Mouse (Mus musculus): Measurements from ENCODE around the gene Pde3b. TPM values are rescaled to one million over a fixed set of nuclear protein-coding genes. Genes with fewer than 3 reads are reported as not detected.

Pde3b gene
- total RNA-seq, 1 experiment, result 5.9 TPM

GRCm38 (mm10) chr7:114440494-114440893 lies 25.4 kb downstream of the Pde3b start:
- H3K4me3 ChIP-seq (ENCODE audit: insufficient read depth in 1 of 2, low read depth in 1 of 2, low read length in 2 of 2, poor library complexity in 1 of 2, severe bottlenecking in 1 of 2), result no peak overlapping the region
- TF ChIP-seq CHD2 (IDR thresholded peaks at IDR 0.05; ENCODE audit: low read depth, low read length) (no peak), ZNF384 (IDR thresholded peaks at IDR 0.05; ENCODE audit: low read depth, low read length) (no peak), HCFC1 (IDR thresholded peaks at IDR 0.05; ENCODE audit: borderline replicate concordance, insufficient read depth, low read length) (no peak), ZC3H11A (IDR thresholded peaks at IDR 0.05; ENCODE audit: borderline replicate concordance, low read depth, low read length) (no peak), MAFK (IDR thresholded peaks at IDR 0.05; ENCODE audit: insufficient read depth, low read depth, low read length) (no peak)
- H3K36me3 ChIP-seq (ENCODE audit: control insufficient read depth, insufficient read depth, low read length, poor library complexity, severe bottlenecking), result no peaks in the 10 kb centered on the region
- no peak for DNase-seq (ENCODE audit: low read depth, low spot score)
- in situ Hi-C loops (cut with MboI; ENCODE audit: low sequenced_read_pairs in 2 of 2, unreplicated experiment in 2 of 2), result no loop called here
- H3K27ac ChIP-seq (ENCODE audit: insufficient read depth, low read depth, low read length, poor library complexity, severe bottlenecking), result no peak overlapping the region
- H3K9ac ChIP-seq (ENCODE audit: insufficient read depth, low read depth, low read length, poor library complexity, severe bottlenecking), result no peak overlapping the region
- H3K9me3 ChIP-seq (ENCODE audit: control insufficient read depth, insufficient read depth, low read depth, low read length), result no peaks in the 10 kb centered on the region
- H3K4me1 ChIP-seq (ENCODE audit: control insufficient read depth in 2 of 2, insufficient read depth in 2 of 2, low read length in 2 of 2, poor library complexity in 1 of 2), result no peaks in the 10 kb centered on the region

GRCm38 (mm10) chr7:114452876-114453275 lies 37.8 kb downstream of the Pde3b start:
- Histone ChIP-seq H3K4me3 (ENCODE audit: insufficient read depth in 1 of 2, low read depth in 1 of 2, low read length in 2 of 2, poor library complexity in 1 of 2, severe bottlenecking in 1 of 2) (no peak overlapping the region), H3K36me3 (ENCODE audit: control insufficient read depth, insufficient read depth, low read length, poor library complexity, severe bottlenecking) (no peaks in the 10 kb centered on the region), H3K27ac (ENCODE audit: insufficient read depth, low read depth, low read length, poor library complexity, severe bottlenecking) (no peak overlapping the region), H3K9me3 (ENCODE audit: control insufficient read depth, insufficient read depth, low read depth, low read length) (no peaks in the 10 kb centered on the region), H3K4me1 (ENCODE audit: control insufficient read depth in 2 of 2, insufficient read depth in 2 of 2, low read length in 2 of 2, poor library complexity in 1 of 2) (no peaks in the 10 kb centered on the region), H3K9ac (ENCODE audit: insufficient read depth, low read depth, low read length, poor library complexity, severe bottlenecking) (no peak overlapping the region)
- DNase-seq (ENCODE audit: low read depth, low spot score), result no peak
- TF ChIP-seq CHD2 (IDR thresholded peaks at IDR 0.05; ENCODE audit: low read depth, low read length) (no peak), ZNF384 (IDR thresholded peaks at IDR 0.05; ENCODE audit: low read depth, low read length) (no peak), MAFK (IDR thresholded peaks at IDR 0.05; ENCODE audit: insufficient read depth, low read depth, low read length) (no peak), HCFC1 (IDR thresholded peaks at IDR 0.05; ENCODE audit: borderline replicate concordance, insufficient read depth, low read length) (no peak), ZC3H11A (IDR thresholded peaks at IDR 0.05; ENCODE audit: borderline replicate concordance, low read depth, low read length) (no peak)
- in situ Hi-C loops (cut with MboI; ENCODE audit: low sequenced_read_pairs in 2 of 2, unreplicated experiment in 2 of 2), result no loop called here

- no peak overlapping the region for H3K4me3 ChIP-seq (ENCODE audit: insufficient read depth in 1 of 2, low read depth in 1 of 2, low read length in 2 of 2, poor library complexity in 1 of 2, severe bottlenecking in 1 of 2)
- no peak for TF ChIP-seq CHD2 (IDR thresholded peaks at IDR 0.05; ENCODE audit: low read depth, low read length)
- no peak for TF ChIP-seq ZNF384 (IDR thresholded peaks at IDR 0.05; ENCODE audit: low read depth, low read length)
- TF ChIP-seq ZC3H11A (IDR thresholded peaks at IDR 0.05; ENCODE audit: borderline replicate concordance, low read depth, low read length), result no peak
- no peak for TF ChIP-seq HCFC1 (IDR thresholded peaks at IDR 0.05; ENCODE audit: borderline replicate concordance, insufficient read depth, low read length)
- TF ChIP-seq MAFK (IDR thresholded peaks at IDR 0.05; ENCODE audit: insufficient read depth, low read depth, low read length), result no peak
- H3K4me1 ChIP-seq (ENCODE audit: control insufficient read depth in 2 of 2, insufficient read depth in 2 of 2, low read length in 2 of 2, poor library complexity in 1 of 2), result no peaks in the 10 kb centered on the region
Measured at GRCm38 (mm10) chr7:114453300-114453990, 38.4 kb downstream of the Pde3b start.

GRCm38 (mm10) chr7:114454858-114455257 lies 39.8 kb downstream of the Pde3b start:
- no peaks in the 10 kb centered on the region for H3K9me3 ChIP-seq (ENCODE audit: control insufficient read depth, insufficient read depth, low read depth, low read length)
- H3K36me3 ChIP-seq (ENCODE audit: control insufficient read depth, insufficient read depth, low read length, poor library complexity, severe bottlenecking), result no peaks in the 10 kb centered on the region
- no peak for TF ChIP-seq CHD2 (IDR thresholded peaks at IDR 0.05; ENCODE audit: low read depth, low read length)
- no peak for TF ChIP-seq HCFC1 (IDR thresholded peaks at IDR 0.05; ENCODE audit: borderline replicate concordance, insufficient read depth, low read length)
- no peak for TF ChIP-seq MAFK (IDR thresholded peaks at IDR 0.05; ENCODE audit: insufficient read depth, low read depth, low read length)
- no peak for TF ChIP-seq ZNF384 (IDR thresholded peaks at IDR 0.05; ENCODE audit: low read depth, low read length)
- TF ChIP-seq ZC3H11A (IDR thresholded peaks at IDR 0.05; ENCODE audit: borderline replicate concordance, low read depth, low read length), result no peak
- no peaks in the 10 kb centered on the region for H3K4me1 ChIP-seq (ENCODE audit: control insufficient read depth in 2 of 2, insufficient read depth in 2 of 2, low read length in 2 of 2, poor library complexity in 1 of 2)
- DNase-seq (ENCODE audit: low read depth, low spot score), result no peak
- no peak overlapping the region for H3K4me3 ChIP-seq (ENCODE audit: insufficient read depth in 1 of 2, low read depth in 1 of 2, low read length in 2 of 2, poor library complexity in 1 of 2, severe bottlenecking in 1 of 2)
- H3K27ac ChIP-seq (ENCODE audit: insufficient read depth, low read depth, low read length, poor library complexity, severe bottlenecking), result no peak overlapping the region
- in situ Hi-C loops (cut with MboI; ENCODE audit: low sequenced_read_pairs in 2 of 2, unreplicated experiment in 2 of 2), result no loop called here
- no peak overlapping the region for H3K9ac ChIP-seq (ENCODE audit: insufficient read depth, low read depth, low read length, poor library complexity, severe bottlenecking)

More at GRCm38 (mm10) chr7:114453300-114453990, 38.4 kb downstream of the Pde3b start:
- no peaks in the 10 kb centered on the region for H3K36me3 ChIP-seq (ENCODE audit: control insufficient read depth, insufficient read depth, low read length, poor library complexity, severe bottlenecking)
- H3K9me3 ChIP-seq (ENCODE audit: control insufficient read depth, insufficient read depth, low read depth, low read length), result no peaks in the 10 kb centered on the region
- DNase-seq (ENCODE audit: low read depth, low spot score), result no peak
- no peak overlapping the region for H3K9ac ChIP-seq (ENCODE audit: insufficient read depth, low read depth, low read length, poor library complexity, severe bottlenecking)
- in situ Hi-C loops (cut with MboI; ENCODE audit: low sequenced_read_pairs in 2 of 2, unreplicated experiment in 2 of 2), result no loop called here
- no peak overlapping the region for H3K27ac ChIP-seq (ENCODE audit: insufficient read depth, low read depth, low read length, poor library complexity, severe bottlenecking)

Data from ES-E14 (cell line).